Mouse (Mus musculus): ENCODE measurements at regions not wholly inside any gene's neighbourhood (a gene's known extent, or its start where the extent isn't known, plus 50 kb on each side); places are given as distances from the start of the nearest gene placed in this dataset.

GRCm38 (mm10) chr5:133171266-133171665, 628.1 kb upstream of the Auts2 start:
- no peak for DNase-seq (ENCODE audit: low spot score in 2 of 2)
- intact Hi-C loops (cut with DNase I): loop anchor here (10.0 kb wide), 1 partner anchor 314 kb away; no protein-coding TSS in a partner anchor

- DNase-seq (ENCODE audit: low spot score in 2 of 2): no peak
- intact Hi-C loops (cut with DNase I): no loop called here
Observed at GRCm38 (mm10) chr5:133167576-133167975, 624.4 kb upstream of the Auts2 start.

- DNase-seq (ENCODE audit: low spot score in 2 of 2): peak in 1 of 2 experiments; percentile 8
- intact Hi-C loops (cut with DNase I): no loop called here
Observed at GRCm38 (mm10) chr5:133167001-133167461, 623.9 kb upstream of the Auts2 start.

- DNase-seq (ENCODE audit: low spot score in 2 of 2): peak; percentile 35 to 87
- intact Hi-C loops (cut with DNase I): no loop called here
Observed at GRCm38 (mm10) chr5:133156115-133156857, 613.1 kb upstream of the Auts2 start.

- DNase-seq (ENCODE audit: low spot score in 2 of 2): no peak
- intact Hi-C loops (cut with DNase I): no loop called here
Observed at GRCm38 (mm10) chr5:133145996-133146395, 602.9 kb upstream of the Auts2 start.

GRCm38 (mm10) chr5:133143679-133144078, 600.5 kb upstream of the Auts2 start:
- intact Hi-C loops (cut with DNase I): no loop called here
- DNase-seq (ENCODE audit: low spot score in 2 of 2): no peak

- intact Hi-C loops (cut with DNase I): no loop called here
- DNase-seq (ENCODE audit: low spot score in 2 of 2): no peak
Observed at GRCm38 (mm10) chr5:133142401-133143115, 599.4 kb upstream of the Auts2 start.

GRCm38 (mm10) chr5:133131042-133131441, 587.9 kb upstream of the Auts2 start:
- intact Hi-C loops (cut with DNase I): no loop called here

GRCm38 (mm10) chr5:133130316-133130715, 587.2 kb upstream of the Auts2 start:
- no peak for DNase-seq (ENCODE audit: low spot score in 2 of 2)
- intact Hi-C loops (cut with DNase I): no loop called here

More at GRCm38 (mm10) chr5:133131042-133131441, 587.9 kb upstream of the Auts2 start:
- DNase-seq (ENCODE audit: low spot score in 2 of 2): no peak

GRCm38 (mm10) chr5:133124223-133124622, 581.1 kb upstream of the Auts2 start:
- intact Hi-C loops (cut with DNase I): no loop called here
- peak; percentile 8 to 87 for DNase-seq (ENCODE audit: low spot score in 2 of 2)

GRCm38 (mm10) chr5:133113946-133114345, 570.8 kb upstream of the Auts2 start:
- DNase-seq (ENCODE audit: low spot score in 2 of 2): no peak
- intact Hi-C loops (cut with DNase I): no loop called here

- no peak for DNase-seq (ENCODE audit: low spot score in 2 of 2)
- intact Hi-C loops (cut with DNase I): no loop called here
Observed at GRCm38 (mm10) chr5:133113183-133113582, 570.0 kb upstream of the Auts2 start.

- peak in 1 of 2 experiments; percentile 4 for DNase-seq (ENCODE audit: low spot score in 2 of 2)
- intact Hi-C loops (cut with DNase I): no loop called here
Observed at GRCm38 (mm10) chr5:133106691-133107354, 563.7 kb upstream of the Auts2 start.

GRCm38 (mm10) chr5:133096340-133096739, 553.2 kb upstream of the Auts2 start:
- intact Hi-C loops (cut with DNase I): no loop called here

GRCm38 (mm10) chr5:133084859-133085258, 541.7 kb upstream of the Auts2 start:
- intact Hi-C loops (cut with DNase I): no loop called here
- DNase-seq (ENCODE audit: low spot score in 2 of 2): no peak

More at GRCm38 (mm10) chr5:133096340-133096739, 553.2 kb upstream of the Auts2 start:
- no peak for DNase-seq (ENCODE audit: low spot score in 2 of 2)

- DNase-seq (ENCODE audit: low spot score in 2 of 2): peak in 1 of 2 experiments; percentile 2
- intact Hi-C loops (cut with DNase I): no loop called here
Observed at GRCm38 (mm10) chr5:133080751-133081150, 537.6 kb upstream of the Auts2 start.

- DNase-seq (ENCODE audit: low spot score in 2 of 2): no peak
- intact Hi-C loops (cut with DNase I): no loop called here
Observed at GRCm38 (mm10) chr5:133078916-133079315, 535.8 kb upstream of the Auts2 start.

- no peak for DNase-seq (ENCODE audit: low spot score in 2 of 2)
- intact Hi-C loops (cut with DNase I): no loop called here
Observed at GRCm38 (mm10) chr5:133078390-133078789, 535.2 kb upstream of the Auts2 start.

GRCm38 (mm10) chr5:133073317-133073716, 530.2 kb upstream of the Auts2 start:
- DNase-seq (ENCODE audit: low spot score in 2 of 2): no peak
- intact Hi-C loops (cut with DNase I): no loop called here

- intact Hi-C loops (cut with DNase I): no loop called here
- DNase-seq (ENCODE audit: low spot score in 2 of 2): no peak
Observed at GRCm38 (mm10) chr5:133070141-133070540, 527.0 kb upstream of the Auts2 start.
